Mouse (Mus musculus) thymus, postnatal 0 days (tissue): ENCODE data around the gene Gm21738. TPM values are rescaled to one million over a fixed set of nuclear protein-coding genes. Genes with fewer than 3 reads are reported as not detected.
"Not testable (repeated sequence)": the region's sequence is repeated elsewhere in the genome, so short reads cannot be mapped to it uniquely, and the experiment has no call there.

Experiments used
- DNase-seq: peaks from one replicate; pipeline ENCODE4 v3.0.0-alpha.2; 2015; ENCODE audit warnings: low spot score
- polyA plus RNA-seq: library from polyadenylated mRNA; unstranded; fragments of >200 nt; fragmentation: Nextera tagmentation; extraction: Ambion mirVana; gene quantifications from 2 replicates; pipeline ENCODE4 v1.2.1, GENCODE M21; 2015

The Gm21738 gene
- polyA plus RNA-seq: not detected in 2 replicates

- DNase-seq: not testable (repeated sequence)
Measured at GRCm38 (mm10) chr14:19418830-19419229, at the start of gene Gm21738. Gene Gm21738, minus strand, starts transcription at chr14:19418930.

- DNase-seq: not testable (repeated sequence)
Measured at GRCm38 (mm10) chr14:19383741-19384140, 35.0 kb downstream of the Gm21738 start.

Other genes starting within 250 kb of the Gm21738 start
- gene Gm2244, start 131.0 kb upstream of the Gm21738 start, polyA plus RNA-seq: not detected in 2 replicates
- 0.75 and 1.2 TPM in 2 replicates for gene Gm2237, start 166.2 kb upstream of the Gm21738 start, polyA plus RNA-seq
- not detected in 2 replicates for gene Gm5458, start 183.7 kb upstream of the Gm21738 start, polyA plus RNA-seq